Mouse (Mus musculus) mature B cell (primary cell): Measurements from ENCODE around the gene Dexi.

Experiments used
- in situ Hi-C: fragments of 300-500 bp; cut with MboI; formaldehyde crosslinking; loops from 2 replicates; pipeline ENCODE4 v1.14.3; 2019

Dexi gene

DNA sequence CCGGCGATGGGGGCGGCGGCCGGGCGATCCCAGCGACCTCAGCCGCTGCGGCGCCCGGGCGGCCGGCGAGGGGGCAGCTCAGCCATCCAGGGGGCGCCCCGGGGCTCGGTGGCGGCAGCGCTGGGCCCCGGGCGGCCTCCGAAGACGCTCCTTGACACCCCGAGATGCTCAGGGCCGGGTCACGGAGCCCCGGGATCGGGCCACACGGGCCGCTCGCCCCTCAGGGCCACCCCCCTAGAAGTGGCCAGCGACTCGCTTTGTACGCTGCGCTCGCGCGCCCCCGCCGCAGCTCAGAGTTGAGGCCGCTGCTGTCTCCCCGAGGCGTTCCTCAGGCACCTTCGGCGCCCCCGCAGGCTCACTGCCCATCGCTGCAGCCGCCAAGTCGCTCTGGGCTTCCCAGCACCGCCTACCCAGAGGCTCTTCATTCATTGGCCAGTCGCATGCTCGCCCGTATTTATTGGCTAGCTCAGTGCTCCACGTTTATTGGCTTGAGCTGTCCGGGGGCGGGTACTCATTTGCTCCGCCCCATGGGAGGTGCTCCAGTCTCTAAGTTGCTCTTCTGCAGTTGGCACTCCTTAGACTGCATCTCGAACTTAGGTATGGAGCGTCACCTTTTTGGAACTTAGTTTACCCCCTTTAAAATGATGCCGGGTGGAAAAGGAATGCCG is at the start of gene Dexi:
Dexi (minus strand) TSS at position 357 of the 668 bp plus-strand sequence.
- in situ Hi-C loops: no loop called here

GRCm38 (mm10) chr16:10586546-10586945 is 43.7 kb upstream of the Dexi start:
- in situ Hi-C loops: no loop called here

- in situ Hi-C loops: no loop called here
Measured at GRCm38 (mm10) chr16:10585165-10585564, 42.3 kb upstream of the Dexi start.

DNA sequence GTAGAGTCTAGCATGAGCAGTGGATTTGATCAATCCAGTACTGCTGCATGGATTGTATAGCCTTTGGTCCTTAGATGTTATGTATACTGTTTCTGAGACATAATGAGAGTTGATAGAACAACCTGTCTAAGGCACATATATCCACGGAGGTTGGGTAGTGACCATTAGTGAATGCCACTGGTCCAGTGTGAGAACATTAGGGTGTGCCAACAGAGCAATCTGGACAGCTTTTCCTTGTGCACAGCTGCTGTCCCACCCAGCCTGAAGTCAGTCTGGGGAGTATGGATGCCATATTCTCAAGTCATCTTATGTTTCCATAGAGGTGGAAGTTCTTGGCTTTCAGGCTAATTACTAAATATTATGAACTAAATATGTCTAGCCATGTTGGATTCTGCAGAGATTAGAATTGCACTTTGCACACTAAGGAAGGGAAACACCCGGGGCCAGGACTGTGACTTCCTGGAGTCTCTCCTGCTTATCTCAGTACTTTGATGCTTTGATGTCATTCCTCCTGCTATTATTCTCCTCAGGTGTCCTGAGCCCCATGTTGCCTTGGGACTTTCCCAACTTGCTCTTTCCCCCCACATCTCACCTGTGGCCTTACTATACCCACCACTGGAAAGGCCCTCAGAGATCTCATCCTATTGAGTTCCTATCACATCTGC is 38.5 kb upstream of the Dexi start:
- in situ Hi-C loops: no loop called here

DNA sequence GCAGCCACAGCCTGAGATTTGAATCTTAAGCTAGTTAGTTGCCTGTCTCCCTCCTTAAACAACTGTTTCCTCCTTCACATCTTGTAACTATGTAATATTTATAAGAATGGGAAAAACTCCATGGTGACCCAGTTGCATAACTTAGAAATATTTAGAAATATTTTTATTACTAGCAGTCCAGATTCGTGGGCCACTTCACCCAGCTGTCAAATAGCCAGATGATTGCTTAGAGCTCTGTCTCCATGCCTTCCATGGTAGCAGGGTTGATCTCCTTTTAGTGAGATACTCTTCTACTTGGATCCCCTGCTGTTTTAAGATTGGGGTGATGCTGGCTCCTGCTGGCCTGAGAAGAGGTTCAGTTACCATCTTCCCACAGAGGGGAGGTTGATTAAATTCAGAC is 35.5 kb upstream of the Dexi start:
- in situ Hi-C loops: no loop called here

GRCm38 (mm10) chr16:10577548-10577947 is 34.7 kb upstream of the Dexi start:
- in situ Hi-C loops: no loop called here

GRCm38 (mm10) chr16:10575915-10576314 is 33.1 kb upstream of the Dexi start:
- in situ Hi-C loops: no loop called here

DNA sequence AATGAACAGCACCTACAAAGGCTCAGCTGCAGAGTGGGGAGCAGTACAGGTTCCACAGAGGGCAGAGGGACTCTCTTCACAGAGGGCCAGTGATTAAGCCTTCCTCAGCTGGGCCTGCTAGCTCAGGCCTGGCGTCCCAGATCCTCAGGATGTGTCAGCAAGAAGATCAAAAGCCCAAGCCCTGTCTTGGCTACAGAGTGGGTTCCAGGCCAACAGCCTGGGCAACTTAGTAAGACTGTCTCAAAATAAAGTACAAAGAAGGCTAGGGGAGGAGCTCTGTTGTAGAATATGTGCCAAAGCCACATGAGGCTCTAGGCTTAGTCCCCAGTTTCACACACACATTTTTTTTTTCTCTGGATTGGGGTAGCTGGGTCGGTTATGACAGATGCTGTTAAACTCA is 32.1 kb upstream of the Dexi start:
- in situ Hi-C loops: no loop called here

GRCm38 (mm10) chr16:10571820-10572219 is 29.0 kb upstream of the Dexi start:
- in situ Hi-C loops: no loop called here

DNA sequence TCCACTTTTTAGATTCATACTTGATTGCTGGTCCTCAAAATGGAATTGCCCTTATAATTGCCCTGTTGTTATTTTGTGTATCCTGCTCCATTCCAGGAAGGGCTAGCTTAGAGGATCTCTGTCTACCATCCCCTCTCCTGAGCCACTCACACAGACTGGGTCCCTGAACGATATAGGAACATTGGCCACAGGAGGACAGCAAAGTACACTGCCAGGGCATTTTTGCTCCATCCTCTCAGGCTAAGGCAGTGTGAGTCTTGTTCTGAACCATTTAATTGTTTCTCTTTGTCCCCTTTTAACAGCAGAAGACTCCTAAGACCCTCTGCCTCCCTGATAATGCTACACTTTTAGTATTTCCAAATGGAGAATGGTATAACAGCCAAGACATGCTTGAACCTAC is 27.9 kb upstream of the Dexi start:
- in situ Hi-C loops: no loop called here

DNA sequence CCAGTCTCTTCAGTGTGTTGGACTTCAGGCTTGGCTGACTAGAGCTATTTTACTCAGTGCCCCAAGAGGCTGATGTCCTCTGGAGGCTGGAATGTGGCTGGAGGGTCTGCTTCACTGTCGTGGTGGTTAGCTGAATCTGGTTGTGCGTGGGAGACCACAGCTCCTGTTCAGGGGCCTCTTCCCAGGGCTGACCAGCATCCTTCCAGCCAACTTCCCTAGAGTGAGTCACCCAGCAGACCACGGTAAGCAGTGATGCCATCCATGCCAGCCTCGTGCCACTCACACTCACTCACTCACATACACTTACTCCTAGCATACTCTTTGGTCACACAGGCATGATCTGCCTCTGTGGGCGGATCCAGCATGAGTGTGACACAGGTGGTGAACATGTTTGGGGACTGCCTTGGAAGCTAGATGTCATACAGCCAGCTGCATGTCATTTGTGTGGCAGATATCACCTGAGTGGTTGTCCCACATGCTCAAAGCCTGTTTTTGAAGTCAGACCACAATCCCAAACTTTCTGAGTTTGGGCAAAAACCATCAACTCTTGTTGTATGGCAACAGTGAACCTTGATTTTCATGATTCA is 27.0 kb upstream of the Dexi start:
- in situ Hi-C loops: no loop called here

GRCm38 (mm10) chr16:10567153-10567552 is 24.3 kb upstream of the Dexi start:
- in situ Hi-C loops: no loop called here

DNA sequence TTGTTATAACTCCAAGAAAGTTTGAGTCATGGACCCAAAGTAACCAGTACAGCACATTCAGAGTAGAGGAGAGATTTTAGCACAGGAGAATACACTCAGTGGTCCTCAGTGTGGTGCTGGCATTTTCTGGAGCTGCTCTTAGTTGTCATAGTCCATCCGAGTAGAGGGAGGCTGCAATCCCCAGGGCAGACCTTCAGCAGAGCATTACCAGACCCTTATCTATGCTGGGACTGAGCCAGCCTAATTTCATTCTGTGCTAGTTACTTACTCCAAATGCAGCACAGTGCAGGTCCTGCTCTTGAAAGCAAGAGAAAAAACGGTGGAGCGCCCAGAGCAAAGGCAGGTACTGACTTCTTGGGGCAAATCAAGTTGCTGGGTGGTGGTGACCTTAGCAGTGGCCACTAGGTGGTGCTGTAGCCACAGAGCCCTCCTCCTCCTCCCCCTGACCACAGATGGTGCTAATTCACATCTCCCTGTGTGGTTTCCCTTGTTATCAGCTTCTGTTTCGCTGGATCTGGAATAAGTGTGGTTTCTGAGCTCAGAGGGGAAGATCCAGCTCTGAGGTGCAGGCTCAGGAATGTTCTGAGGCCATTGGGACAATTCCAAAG is 22.5 kb upstream of the Dexi start:
- in situ Hi-C loops: no loop called here

DNA sequence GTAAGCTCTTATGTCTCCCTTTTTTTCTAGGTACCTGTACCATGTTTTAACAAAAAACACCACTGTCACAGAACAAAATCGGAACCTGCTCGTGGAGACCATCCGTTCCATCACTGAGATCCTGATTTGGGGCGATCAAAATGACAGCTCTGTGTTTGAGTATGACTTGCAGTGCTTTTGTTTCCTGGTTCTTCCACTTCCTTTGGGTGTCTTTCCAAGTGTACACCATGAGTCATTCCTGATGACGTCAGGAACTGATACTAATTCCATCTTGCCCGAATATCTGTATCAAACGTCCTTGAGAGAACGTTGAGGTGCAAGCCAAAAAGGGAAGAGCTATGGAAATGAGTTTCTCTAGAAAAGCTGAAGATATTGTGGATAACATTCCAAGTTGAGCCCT is 17.1 kb upstream of the Dexi start:
- in situ Hi-C loops: no loop called here

- in situ Hi-C loops: no loop called here
Measured at GRCm38 (mm10) chr16:10553858-10554257, 11.0 kb upstream of the Dexi start.

DNA sequence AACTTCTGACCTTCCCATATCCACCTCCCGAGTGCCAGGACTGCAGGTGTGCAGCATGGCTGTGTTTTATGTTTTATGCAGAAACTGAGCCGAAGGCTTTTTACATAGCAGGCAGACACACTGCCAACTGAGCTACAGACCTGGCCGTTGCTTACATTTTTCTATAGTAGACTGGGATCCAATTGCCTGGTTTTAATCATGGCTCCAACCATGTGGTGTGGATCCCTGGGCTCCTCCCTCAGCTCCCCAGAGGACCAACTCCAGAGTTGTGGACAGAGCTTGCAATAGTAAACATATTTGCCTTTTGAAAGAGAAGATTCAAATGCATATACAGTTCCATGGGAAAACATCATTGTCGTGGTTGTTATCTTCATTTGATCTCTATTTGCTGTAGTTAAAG is 8.7 kb upstream of the Dexi start:
- in situ Hi-C loops: no loop called here

- in situ Hi-C loops: no loop called here
Measured at GRCm38 (mm10) chr16:10549600-10549999, 6.7 kb upstream of the Dexi start.

DNA sequence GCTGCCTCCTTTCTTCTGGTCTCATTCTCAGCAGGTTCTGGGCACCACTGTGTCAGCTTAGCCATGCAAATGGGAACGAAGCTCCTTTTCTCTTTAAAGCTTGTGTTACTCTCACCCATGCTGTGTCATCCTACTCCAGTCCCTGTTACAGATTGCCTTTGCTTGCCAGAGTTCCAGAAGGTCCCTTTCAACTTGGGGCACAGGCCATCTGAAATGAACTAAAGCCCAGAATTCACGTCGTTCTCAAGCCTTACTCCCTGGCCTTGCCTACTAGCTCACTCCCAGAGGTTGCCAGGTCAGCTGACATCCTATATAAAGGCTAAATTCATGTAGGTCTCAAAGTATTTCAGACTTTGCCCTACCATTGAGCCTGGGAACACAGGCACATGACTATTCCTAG is 6.1 kb upstream of the Dexi start:
- in situ Hi-C loops: no loop called here

GRCm38 (mm10) chr16:10546865-10547264 is 4.0 kb upstream of the Dexi start:
- in situ Hi-C loops: no loop called here

DNA sequence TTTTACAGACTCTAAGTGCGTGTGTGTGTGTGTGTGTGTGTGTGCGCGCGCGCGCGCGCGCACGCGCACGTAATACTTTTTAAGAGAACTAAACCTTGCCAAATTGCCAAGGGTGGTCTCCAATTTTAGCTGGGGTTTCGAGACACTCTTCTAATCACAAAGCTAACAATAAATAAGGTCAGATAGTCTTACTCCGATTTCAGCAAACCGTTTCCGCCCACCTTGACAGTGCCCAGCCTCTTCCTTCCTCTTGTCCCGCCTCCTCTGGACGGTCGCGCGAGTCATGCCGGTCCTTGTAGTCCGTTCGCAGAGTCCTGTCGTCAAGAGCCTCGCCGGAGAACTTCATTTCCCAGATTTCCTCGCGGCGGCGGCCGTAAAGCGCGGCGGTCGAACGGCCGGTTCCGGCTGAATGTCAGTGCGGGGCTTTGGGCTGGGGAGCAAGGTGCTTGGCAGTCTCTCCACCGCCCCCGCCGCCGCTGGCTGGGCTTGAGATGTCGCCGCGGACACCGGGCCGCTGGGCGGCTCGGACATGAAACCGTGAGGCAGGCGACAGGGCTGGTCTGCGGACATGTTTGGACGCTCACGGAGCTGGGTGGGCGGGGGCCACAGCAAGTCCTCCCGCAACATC is 2.3 kb upstream of the Dexi start, which contains the start of gene Clec16a:
Clec16a (plus strand) TSS at position 345 of the 628 bp plus-strand sequence.
- in situ Hi-C loops: no loop called here

- in situ Hi-C loops: no loop called here
Measured at GRCm38 (mm10) chr16:10542266-10542665, 588 bp downstream of the Dexi start.

DNA sequence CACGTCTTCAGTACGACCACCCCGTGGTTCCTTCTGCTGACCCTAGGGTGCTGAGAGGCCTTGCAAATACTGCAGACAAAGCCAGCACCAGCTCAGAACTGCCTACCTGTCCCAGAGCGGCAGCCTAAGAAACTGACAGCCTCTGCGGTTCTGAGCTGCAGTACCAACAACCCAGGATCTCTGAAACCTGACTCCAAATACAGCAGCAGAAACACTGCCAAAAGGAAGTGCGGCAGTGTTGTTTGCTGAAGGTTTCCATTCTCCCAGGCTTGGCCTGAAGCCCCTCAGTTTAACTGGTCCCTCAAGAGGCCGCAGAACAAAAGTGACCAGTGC is 1.3 kb downstream of the Dexi start:
- in situ Hi-C loops: no loop called here
